Mouse (Mus musculus) retina, postnatal 1 day (tissue): Measurements from ENCODE around the gene Ube2e2.
"Not testable (repeated sequence)": the region's sequence is repeated elsewhere in the genome, so short reads cannot be mapped to it uniquely, and the experiment has no call there.

ENCODE experiments used
- DNase-seq: peaks from one replicate; pipeline ENCODE4 v3.0.0-alpha.2; 2012

Gene Ube2e2

DNA sequence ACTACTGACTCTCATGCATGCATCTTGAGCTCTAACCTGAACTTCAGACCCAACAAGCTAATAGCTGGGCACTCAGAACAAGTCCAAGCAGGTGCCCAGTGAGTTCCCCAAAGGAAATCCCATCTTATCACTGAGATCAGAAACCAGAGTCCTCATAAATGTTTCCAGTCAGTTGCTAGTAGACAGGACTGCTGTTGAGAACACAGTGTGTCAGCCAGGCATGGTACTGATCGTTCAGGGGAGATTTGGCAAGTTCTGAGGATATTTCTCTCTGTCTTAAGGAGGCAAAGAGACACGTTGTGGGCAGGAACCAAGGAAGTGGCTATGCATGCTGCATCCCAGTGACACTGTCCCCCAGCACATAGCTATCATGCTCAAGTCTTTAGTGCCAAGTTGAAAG lies 275.5 kb downstream of the Ube2e2 start:
- DNase-seq: no peak

DNA sequence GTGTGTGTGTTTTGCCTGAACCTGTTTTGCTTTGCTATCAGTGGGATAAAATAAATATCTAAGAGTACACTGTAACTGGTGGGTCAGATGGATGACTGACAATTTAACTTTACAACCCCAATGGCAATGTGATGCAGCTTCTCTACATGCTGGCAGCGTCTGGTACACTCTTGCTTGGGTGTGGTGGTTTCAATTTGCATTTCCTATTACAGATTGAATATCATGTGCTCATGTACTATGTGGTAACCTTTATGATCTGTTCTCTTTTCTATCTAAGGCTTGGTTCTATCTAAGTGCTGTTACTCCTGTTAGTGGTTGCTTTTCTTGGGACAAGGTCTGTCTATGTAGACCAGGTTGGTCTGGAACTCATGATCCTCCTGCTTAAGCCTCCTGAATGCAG lies 292.1 kb downstream of the Ube2e2 start:
- DNase-seq: no peak

DNA sequence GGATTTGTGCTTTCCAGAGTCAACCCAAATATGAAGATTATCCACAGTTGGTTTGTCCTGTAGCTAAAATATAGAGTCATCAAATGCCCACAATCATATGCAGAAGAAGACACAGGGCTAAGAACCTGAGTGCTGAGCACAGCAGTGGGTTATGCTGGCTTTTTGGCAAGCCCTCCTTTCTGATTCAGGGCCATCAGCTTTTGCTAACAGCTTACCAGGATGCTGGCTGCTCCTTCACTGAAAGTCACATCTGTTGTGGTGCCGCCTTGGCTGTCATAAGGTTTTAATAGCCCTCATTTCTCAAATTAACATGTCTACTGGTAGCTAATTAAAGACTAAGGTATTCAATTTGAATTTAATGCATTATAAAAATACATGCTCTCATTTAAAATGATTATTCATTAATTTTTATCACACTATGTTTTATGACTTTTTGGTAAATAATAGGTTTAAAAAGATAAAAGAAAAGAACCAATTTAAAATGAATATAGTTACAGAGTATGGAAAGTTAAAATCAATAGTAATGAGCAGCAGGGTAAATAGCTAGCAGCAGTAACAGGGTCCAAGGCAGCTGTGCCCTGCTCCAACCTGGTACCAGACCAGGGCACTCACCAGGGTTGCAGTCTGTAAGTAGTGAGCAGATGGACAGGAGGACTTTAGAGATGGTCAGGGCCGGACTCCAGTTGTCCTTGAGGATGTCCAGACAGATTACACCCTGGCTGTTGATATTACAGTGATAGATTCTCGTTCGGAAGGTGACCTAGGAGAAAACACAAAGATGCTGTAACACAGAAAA lies 307.6 kb downstream of the Ube2e2 start:
- no peak for DNase-seq

DNA sequence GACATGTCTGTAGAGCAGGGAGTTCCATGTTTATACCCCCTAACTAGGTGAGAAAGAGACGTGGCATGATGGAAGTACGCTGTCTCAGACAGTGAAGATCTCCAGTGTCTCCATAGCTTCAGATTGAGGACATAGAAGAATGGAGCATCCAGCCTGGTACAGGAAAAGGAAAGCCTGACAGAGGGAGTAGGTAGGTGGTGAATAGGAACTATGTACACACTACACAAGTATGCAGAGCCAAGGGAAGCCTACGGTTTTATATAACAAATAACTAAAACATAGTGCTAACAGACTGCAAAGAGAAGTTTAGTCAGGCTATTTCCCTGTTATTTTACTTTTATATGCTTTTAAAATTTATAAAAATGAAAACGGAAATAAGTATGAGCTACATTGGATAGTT lies 312.3 kb downstream of the Ube2e2 start:
- DNase-seq: no peak

DNA sequence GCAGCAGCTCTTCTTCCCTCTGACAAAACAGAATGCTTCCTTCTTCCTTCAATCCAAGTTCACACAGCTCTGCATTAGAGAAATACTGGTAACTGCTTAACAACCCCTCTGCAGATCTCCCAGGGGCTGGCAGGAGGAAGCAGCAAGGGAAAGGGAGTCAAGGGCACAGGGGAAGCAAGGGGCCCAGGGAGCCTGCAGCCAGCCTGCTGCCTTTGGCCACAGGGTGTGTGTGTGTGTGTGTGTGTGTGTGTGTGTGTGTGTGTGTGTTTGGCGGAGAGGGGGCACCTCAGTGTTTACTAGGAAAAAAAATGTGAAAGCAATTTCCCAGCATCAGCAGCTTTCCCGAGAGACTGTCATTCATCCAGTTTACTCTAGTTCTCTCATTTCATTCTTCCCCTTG lies 319.3 kb downstream of the Ube2e2 start:
- DNase-seq: peak; percentile 18

DNA sequence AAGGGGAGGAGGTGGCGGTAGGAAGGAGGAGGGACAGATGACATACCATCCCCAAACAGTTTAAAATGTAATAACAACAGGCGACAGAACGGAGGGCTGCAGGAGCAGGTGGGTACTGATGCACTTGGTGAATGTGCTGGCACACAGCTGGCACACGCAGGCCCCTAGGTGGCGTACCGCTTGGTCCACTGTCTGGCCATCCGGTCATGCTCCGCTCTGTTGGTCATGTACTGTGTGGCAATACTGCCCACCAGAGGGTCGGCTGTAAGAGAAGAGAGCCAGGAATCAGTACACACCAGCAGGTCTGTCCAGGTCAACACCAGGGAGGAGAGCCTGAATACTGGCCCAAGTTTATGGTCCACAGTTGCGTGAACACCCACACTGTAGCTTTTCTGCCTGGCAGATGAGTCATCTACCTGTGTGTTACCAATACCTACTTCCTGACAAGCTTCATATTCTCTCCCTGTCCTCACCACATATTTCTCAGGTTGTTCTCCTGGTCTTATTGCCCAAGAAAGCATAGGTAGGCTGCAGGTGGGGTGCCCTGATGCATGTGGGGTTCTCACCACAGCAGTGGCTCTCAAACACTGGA lies 319.8 kb downstream of the Ube2e2 start:
- peak; percentile 73 for DNase-seq

DNA sequence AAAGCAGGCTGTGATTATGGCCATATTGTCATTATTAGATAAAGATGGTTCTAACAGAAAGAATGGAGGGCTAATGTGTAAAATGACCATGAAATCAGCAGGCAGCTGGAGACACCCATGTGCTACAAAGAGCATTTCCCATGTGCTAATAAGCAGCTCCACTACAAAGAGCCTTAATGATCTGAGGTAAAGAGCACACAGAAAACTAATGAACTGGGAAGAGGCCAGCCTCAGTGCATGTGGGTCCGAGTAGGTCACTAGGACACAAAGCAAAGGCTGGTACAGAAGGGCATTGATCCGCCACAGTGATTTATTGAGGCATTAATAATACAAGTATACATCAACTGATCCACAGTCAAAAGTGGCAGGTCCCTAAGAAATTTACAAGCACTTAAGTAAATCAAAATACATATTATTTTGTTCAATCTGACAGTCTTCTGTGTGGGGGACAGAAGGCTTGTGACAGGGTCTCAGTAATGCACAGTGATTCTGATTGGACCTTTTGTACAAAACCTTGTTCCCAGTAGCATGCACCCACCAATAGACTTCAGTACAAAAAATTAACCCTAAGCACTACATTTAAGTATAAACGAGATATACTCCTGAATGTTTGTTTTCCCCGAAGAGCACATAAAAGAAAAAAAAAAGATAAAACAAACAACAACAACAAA lies 320.6 kb downstream of the Ube2e2 start:
- peak; percentile 93 for DNase-seq

DNA sequence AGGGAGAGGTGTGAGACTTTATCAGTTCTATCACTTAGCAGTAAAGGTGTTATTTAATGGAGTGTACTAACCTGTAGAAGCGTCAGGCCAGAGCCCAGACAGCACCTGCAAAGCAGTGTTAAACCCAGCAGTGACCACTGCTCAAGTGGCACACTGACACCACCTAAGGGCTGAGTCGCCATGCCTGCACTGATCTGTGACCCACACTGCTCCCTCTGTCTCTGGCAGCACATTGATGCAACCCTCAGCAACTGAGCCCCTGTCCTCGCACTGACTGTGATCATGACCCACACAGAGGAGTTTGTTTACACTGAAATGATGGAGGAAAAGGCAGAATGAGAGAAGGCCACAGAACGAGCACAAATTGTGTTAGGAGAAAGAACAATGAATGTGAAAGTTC lies 321.2 kb downstream of the Ube2e2 start:
- DNase-seq: no peak

DNA sequence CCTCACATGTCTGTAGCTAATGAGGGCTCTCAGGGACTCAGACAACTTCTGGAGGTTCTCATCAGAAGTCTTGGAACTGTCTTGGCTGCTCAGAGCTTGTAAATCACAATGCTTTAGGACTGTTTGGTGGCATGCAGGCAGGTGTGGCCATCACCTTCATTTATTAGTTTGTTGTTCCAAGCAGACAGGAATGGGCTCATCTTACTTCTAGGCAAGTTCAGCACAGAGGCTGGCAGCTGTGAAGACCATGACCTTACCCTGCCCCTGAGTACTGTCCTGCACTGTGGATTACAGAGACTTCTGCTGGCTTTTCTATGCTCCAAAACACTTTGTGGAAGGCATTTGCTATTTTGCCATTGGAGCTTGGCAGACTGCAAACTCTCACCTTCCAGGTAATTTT lies 324.5 kb downstream of the Ube2e2 start:
- no peak for DNase-seq

DNA sequence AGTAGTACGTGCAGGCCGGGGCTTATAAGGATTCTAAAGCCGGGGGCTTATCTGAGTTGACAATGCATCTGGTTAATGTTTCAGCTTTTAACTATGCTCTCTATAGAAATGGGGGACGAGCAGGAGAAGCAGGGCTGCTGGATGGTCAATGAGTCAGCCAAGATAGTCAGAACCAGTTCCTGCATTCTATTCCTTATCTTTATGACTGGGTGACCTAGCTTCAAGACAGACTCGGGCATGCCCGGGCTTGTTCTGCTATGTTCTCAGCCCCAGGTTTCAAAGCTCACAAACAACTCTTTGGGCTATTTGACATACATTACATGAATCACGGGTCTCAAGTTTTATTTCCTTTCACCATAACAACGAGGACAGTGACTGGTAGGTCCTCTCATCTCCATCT lies 329.1 kb downstream of the Ube2e2 start:
- not testable (repeated sequence) for DNase-seq

DNA sequence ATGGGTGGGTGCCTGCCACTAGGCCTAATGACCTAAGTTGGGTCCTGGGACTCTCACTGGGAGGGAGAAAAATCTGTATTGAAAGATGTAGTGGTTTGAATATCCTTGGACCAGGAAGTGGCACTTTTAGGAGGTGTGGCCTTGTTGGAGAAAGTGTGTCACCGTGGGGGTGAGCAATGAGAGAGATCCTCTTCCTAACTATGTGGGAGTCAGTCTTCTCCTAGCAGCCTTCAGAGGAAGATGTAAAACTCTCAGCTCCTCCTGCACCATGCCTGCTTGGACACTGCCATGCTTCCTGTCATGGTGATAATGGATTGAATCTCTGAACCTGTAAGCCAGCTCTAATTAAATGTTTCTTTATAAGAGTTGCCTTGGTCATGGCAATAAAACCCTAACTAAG lies 338.8 kb downstream of the Ube2e2 start:
- no peak for DNase-seq

DNA sequence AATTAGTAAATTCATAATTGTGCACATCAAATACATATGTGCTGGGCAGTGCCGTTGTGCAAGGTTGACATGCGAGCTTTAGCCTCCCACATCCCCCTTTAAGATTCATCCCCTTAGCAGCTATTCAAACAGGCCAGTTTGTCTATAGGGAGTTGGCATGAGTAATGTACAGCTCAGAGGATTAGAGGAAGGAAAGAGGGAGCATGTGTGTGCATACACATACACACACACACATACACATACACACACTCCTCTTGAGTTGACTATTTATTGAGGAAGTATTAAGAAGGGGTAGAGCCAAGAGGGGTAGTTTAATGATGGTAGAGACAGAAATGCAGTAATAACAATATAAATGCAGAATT lies 339.5 kb downstream of the Ube2e2 start:
- peak; percentile 27 for DNase-seq

DNA sequence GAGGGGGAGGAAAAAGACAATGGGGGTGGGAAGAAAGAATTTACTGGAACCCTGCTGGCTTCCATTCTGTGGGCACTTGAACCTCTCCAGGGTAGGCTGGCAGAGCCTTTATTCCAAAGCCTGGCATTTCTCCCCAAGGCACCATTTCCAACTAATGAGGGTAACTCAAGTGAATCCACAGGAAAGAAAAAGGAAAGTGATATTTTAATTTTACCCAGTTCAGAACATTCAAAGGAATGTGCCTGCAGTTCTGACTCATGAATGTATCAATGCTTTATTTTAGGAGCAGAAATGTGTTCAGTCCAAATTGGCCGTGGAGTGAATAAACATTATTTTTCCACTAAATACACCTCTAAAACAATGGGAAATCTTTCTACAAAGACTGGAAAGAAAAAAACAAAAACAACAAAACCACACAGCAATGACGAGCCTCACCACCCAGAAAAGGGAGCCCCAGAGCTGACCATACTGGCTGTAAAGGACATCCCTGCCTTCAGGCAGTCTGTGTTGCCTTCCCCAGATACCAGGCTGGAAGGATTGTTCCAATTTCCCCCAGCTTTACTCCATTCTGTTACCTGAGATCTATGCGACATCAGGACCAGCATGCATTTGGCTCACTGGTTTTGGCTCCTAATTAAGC lies 340.0 kb downstream of the Ube2e2 start:
- no peak for DNase-seq

DNA sequence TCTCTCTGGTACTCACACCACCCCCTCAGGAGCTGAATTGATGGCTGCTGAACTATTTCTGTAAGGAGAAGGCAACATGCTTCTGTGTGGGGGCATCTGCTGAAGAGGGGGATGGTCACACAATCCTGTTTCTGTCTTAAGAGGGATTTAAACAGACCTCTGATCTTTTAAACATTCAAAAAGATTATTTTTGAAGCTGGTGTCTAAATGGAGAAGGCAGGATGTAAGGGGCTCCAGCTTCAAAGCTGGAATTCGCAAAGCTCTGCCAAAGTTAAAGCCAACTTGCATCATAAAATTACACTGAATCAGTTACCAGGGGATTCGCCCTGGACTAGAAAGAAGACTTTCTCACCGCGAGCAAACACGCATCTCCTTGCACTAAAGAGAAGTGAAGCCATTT lies 346.5 kb downstream of the Ube2e2 start:
- DNase-seq: no peak

DNA sequence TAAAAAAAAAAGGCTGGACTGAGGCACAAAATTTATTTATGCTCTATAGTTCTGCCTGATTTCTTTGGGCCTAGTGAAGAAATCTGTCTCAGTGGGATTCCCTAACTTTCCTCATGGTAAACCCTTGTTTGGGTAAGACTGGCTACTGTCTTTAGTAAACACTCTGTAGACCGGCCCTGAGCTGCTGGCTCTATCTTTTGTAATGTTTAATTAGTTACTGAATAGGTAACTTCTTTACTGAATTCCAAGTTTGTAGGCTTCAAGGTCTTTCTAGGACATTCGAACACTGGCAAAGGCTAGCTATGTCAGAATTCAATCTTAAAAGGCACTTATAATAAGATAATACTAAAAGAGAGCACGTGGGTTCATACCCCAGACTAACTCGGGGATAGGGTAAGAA lies 355.0 kb downstream of the Ube2e2 start:
- DNase-seq: not testable (repeated sequence)

DNA sequence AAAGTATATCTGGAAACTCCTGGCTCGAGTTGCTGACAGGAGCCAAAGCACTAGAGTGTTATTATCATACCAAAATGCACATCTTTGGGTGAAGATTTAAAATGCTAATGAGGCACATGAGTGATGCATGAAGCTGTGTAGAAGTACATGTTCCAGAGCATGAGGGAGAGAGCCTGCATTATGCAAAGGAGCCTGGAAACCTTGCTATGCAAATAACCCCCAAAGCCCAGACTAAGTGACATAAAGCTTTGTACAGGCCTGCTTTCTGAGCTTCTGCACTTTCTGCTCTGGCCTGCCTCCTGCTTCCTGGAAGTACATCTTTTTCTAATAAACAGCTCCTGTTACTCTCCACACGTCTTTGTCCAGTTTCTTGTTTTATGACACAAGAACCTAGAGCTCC lies 363.2 kb downstream of the Ube2e2 start:
- no peak for DNase-seq

DNA sequence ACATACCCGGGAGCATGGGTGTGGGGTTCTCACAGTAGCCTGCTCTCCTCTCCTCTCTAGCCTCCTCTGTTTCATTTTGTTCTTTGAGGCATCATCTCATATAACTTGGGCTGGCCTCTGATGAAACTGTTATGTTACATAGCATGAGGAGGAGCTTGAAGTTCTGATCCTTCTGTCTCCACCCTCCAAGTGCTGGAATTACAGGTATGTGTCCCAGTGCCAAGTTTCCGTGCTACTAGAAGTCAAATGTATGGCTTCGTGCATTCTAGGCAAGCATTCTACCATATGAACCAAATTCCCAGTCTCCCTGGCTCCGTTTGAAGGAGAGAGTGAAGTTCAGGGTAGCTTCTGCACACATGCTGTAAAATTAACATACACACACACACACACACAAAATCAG lies 363.6 kb downstream of the Ube2e2 start:
- no peak for DNase-seq
